Mouse (Mus musculus) lung, postnatal 25 days (tissue): ENCODE measurements around the gene Mrps5.

Experiments
- DNase-seq: peaks from one replicate; pipeline ENCODE4 v3.0.0; 2022; ENCODE audit warnings: low spot score

Gene Mrps5

GRCm38 (mm10) chr2:127619311-127619710 is 32.3 kb downstream of the Mrps5 start:
- DNase-seq, result no peak

GRCm38 (mm10) chr2:127622065-127622464 is 35.0 kb downstream of the Mrps5 start:
- no peak for DNase-seq

GRCm38 (mm10) chr2:127624786-127625185 is 37.8 kb downstream of the Mrps5 start:
- DNase-seq, result no peak

GRCm38 (mm10) chr2:127625659-127626058 is 38.6 kb downstream of the Mrps5 start:
- DNase-seq, result no peak

GRCm38 (mm10) chr2:127627354-127627753 is 40.3 kb downstream of the Mrps5 start:
- DNase-seq, result no peak

- no peak for DNase-seq
These were observed 41.1 kb downstream of the Mrps5 start for GRCm38 (mm10) chr2:127627990-127628570.

GRCm38 (mm10) chr2:127632601-127633000 is 45.6 kb downstream of the Mrps5 start:
- DNase-seq, result no peak

GRCm38 (mm10) chr2:127635581-127635980 is 48.6 kb downstream of the Mrps5 start:
- no peak for DNase-seq

GRCm38 (mm10) chr2:127638973-127639372 is 52.0 kb downstream of the Mrps5 start:
- no peak for DNase-seq

- no peak for DNase-seq
These were observed 57.0 kb downstream of the Mrps5 start for GRCm38 (mm10) chr2:127643728-127644704.

- no peak for DNase-seq
These were observed 59.9 kb downstream of the Mrps5 start for GRCm38 (mm10) chr2:127646875-127647274.

GRCm38 (mm10) chr2:127648145-127648544 is 61.1 kb downstream of the Mrps5 start:
- DNase-seq, result no peak

- peak; percentile 36 for DNase-seq
These were observed 62.9 kb downstream of the Mrps5 start for GRCm38 (mm10) chr2:127649921-127650320.

GRCm38 (mm10) chr2:127651601-127652000 is 64.6 kb downstream of the Mrps5 start:
- DNase-seq, result no peak

- DNase-seq, result peak; percentile 59
These were observed 65.3 kb downstream of the Mrps5 start for GRCm38 (mm10) chr2:127652335-127652734.

GRCm38 (mm10) chr2:127652805-127653204 is 65.8 kb downstream of the Mrps5 start:
- peak; percentile 14 for DNase-seq

- DNase-seq, result no peak
These were observed 67.8 kb downstream of the Mrps5 start for GRCm38 (mm10) chr2:127654786-127655185.

- DNase-seq, result peak; percentile 26
These were observed 68.4 kb downstream of the Mrps5 start for GRCm38 (mm10) chr2:127655419-127655818.

- peak; percentile 64 for DNase-seq
These were observed 69.2 kb downstream of the Mrps5 start, which contains the start of gene Mal for GRCm38 (mm10) chr2:127656086-127656720. TSS of gene Mal (minus strand) at chr2:127656695.
